Mouse (Mus musculus) left cerebral cortex, adult 6 months (tissue): ENCODE data around the gene Elavl4. TPM values are rescaled to one million over a fixed set of nuclear protein-coding genes. Genes with fewer than 3 reads are reported as not detected.

Experiments used
- long read RNA-seq, 2 experiments: library from polyadenylated mRNA; unstranded; transcript quantifications; one replicate each; pipeline ENCODE4 v2.0.0; 2019 to 2020
- polyA plus RNA-seq: library from polyadenylated mRNA; unstranded; fragments of <200 nt; fragmentation: Nextera tagmentation; gene quantifications from 2 replicates; pipeline ENCODE4 v1.2.3, GENCODE M21; 2021

Gene Elavl4
- polyA plus RNA-seq: 70.1 and 91.8 TPM in 2 replicates
- long read RNA-seq, experiment 1, full-length matches to known transcripts: 145 of 213 reads
- long read RNA-seq, experiment 1, partial matches to known transcripts: 1 of 213 reads
- long read RNA-seq, experiment 1, other reads (novel, unspliced or antisense): 67 of 213 reads
- long read RNA-seq, experiment 2, full-length matches to known transcripts: 88 of 172 reads
- long read RNA-seq, experiment 2, partial matches to known transcripts: 15 of 172 reads
- long read RNA-seq, experiment 2, other reads (novel, unspliced or antisense): 69 of 172 reads

DNA sequence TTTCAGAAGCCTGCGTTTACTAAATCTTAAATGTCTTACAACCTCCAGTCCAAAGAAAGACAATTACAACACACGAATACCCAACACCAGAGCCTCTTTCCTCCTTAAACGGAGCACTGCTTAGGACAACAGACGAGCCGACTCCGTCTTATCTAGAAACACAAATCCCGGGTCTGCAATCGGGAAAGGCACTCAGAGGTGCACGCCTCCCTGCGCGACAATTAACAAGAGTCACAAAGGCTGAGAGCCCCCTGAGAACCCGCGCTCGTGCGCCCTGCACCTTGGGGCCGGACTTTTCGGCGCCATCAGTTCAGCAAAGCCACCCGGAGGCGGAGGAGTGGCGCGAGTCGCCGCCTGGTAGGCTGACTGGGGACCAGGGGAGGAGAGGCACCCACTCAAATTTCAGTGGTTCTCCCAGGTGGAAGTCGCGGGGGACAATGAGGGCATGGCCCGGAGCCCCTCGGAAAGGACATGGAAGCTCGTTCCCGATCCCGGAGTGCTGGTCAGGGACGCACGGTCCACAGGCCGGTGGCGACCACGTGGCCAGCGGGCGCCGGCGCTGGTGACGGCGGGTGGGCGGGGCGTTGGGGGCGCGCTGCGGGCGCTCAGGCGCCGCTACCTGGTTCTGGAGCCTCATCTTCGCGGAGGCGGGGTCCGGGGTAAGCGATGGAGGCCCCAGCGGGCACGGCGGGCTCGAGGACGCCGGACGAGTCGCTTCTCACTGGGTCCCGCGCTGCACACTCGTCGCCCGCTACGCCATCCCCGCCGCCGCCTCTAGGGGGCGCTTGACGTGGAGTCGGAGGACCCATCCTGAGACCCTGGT is at the start of gene Elavl4:
Elavl4 (minus strand) TSS at position 732 of the 823 bp plus-strand sequence.

GRCm38 (mm10) chr4:110397618-110398045 is 45.9 kb upstream of the Elavl4 start, which contains the start of gene Agbl4:
Agbl4 (plus strand) TSS chr4:110397661.

Other genes with a start within 250 kb of the Elavl4 start
- 10.8 and 11.3 TPM in 2 replicates for gene Agbl4, start 45.8 kb upstream of the Elavl4 start, polyA plus RNA-seq